Mouse (Mus musculus) spleen, adult 2 months (tissue): Measurements from ENCODE around the gene Adamts4.

Source experiments
- CTCF ChIP-seq: fragments of 200-500 bp; IDR thresholded peaks from 2 replicates; pipeline ENCODE4 v1.5.1; 2011; ENCODE audit warnings: mild to moderate bottlenecking, inconsistent platforms; ENCODE audit not compliant: insufficient read depth, insufficient read length, insufficient replicate concordance; ENCODE audit errors: extremely low read depth
- POLR2A ChIP-seq: fragments of 200-500 bp; IDR thresholded peaks from 2 replicates; pipeline ENCODE4 v1.6.1; 2011; ENCODE audit warnings: low read depth, low read length, inconsistent platforms

GRCm38 (mm10) chr1:171235791-171236190, 14.4 kb upstream of the Adamts4 start:
- TF ChIP-seq CTCF (no peak), POLR2A (no peak)
